In the genomic region with DNA sequence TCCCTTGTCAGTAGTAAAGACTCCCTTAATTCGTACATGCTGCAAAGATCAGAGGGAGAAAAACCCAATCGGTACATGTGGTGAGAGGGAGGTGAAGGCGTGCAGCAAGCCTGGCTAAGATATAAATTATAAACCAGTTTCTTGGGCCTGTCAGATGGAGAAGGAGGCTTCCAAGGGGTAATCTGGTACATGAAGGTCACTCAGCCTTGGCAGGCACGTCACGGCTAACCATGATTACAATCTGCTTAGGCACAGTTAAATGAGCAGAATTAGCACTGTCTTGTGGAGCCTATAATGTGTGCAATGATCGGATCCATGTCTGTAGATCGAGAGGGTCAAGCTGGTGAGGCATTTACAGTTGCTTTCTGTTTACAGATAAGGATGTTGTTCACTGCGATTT, we compare ENCODE assay signal across 14 mouse cellular contexts. TPM values are rescaled to one million over a fixed set of nuclear protein-coding genes. Genes with fewer than 3 reads are reported as not detected.
DNase-seq lines count a peak whose midpoint lies in the region; TF ChIP-seq lines count a peak whose summit lies in the region.
"Had no signal": no experiment of that assay in that cellular context is flagged by ENCODE, and none has a peak within 500 bp of the region (broad histone marks: within the 10 kb centered on the region; RNA-seq: fewer than 3 reads in every experiment).

No protein-coding gene starts in this region.

- H3K4me3 ChIP-seq in gastrocnemius, adult 2 months, result peak overlapping the region; percentile 47
- no peak overlapping the region for H3K4me3 ChIP-seq in layer of hippocampus, adult 2 months
- H3K4me3 ChIP-seq: forebrain, embryonic 10.5 days; limb, embryonic 15.5 days; midbrain, embryonic 10.5 days had no signal

- peak; percentile 64 for DNase-seq in gastrocnemius, adult 2 months
- DNase-seq in gastrocnemius, postnatal 36 days, result no peak
- DNase-seq in layer of hippocampus, adult 2 months (ENCODE audit: low spot score in 2 of 2), result no peak
- no peak for DNase-seq in layer of hippocampus, postnatal 36 days
- DNase-seq in adrenal gland, postnatal 25 days, result peak; percentile 11
- DNase-seq in skeletal muscle tissue, adult 2 months (ENCODE audit: low read depth, low spot score), result peak; percentile 56
- no peak for DNase-seq in spleen, postnatal 10 days (ENCODE audit: low spot score in 2 of 2)
- DNase-seq: layer of hippocampus, adult 9-11 months; liver, postnatal 0 days; lung, postnatal 36 days; right cerebral cortex, postnatal 25 days had no signal

- peak overlapping the region; percentile 86 for H3K27ac ChIP-seq in gastrocnemius, adult 2 months
- H3K27ac ChIP-seq in layer of hippocampus, adult 2 months, result peak overlapping the region; percentile 67; the same call in 1 of the 2 replicates
- H3K27ac ChIP-seq: forebrain, embryonic 10.5 days; limb, embryonic 15.5 days; midbrain, embryonic 10.5 days had no signal

- TF ChIP-seq CTCF in gastrocnemius, adult 2 months (IDR thresholded peaks at IDR 0.05), result no peak
- no peak for TF ChIP-seq CTCF in layer of hippocampus, adult 2 months (conservative IDR thresholded peaks at IDR 0.05)

- intact Hi-C loops in gastrocnemius, adult 2 months (cut with DNase I), result no loop called here
- intact Hi-C loops in gastrocnemius, postnatal 36 days (cut with DNase I), result no loop called here

RNA-seq across cellular contexts. Expression of gene Mmd, which starts 26.9 kb away (rescaled TPM):
- 1 to 10 TPM; 9.2 to 9.5 TPM for total RNA-seq in gastrocnemius, adult 2 months (2021)
- total RNA-seq in gastrocnemius, postnatal 36 days (2021), result 1 to 10 TPM; 9.1 to 9.3 TPM
- 100 to 1,000 TPM; 364 to 381 TPM for total RNA-seq in layer of hippocampus, adult 2 months (2021)
- 100 to 1,000 TPM; 370 to 409 TPM for total RNA-seq in layer of hippocampus, postnatal 36 days (2021)
- 63.3 and 69.1 TPM in 2 replicates for total RNA-seq in adrenal gland, postnatal 25 days (2021)

Comparison
In these comparisons a context has a peak if more than half of its experiments do, and no peak if none do; other contexts are left out.
1. DNase-seq: peak in gastrocnemius, adult 2 months (single experiment), adrenal gland, postnatal 25 days (single experiment) and skeletal muscle tissue, adult 2 months (single experiment); none in gastrocnemius, postnatal 36 days (0 of 2), layer of hippocampus, adult 2 months (0 of 2), layer of hippocampus, postnatal 36 days (0 of 2) and spleen, postnatal 10 days (0 of 2).